Mouse (Mus musculus) bone marrow, adult 2 months (tissue): Measurements from ENCODE around the gene Cep128.

ENCODE experiments used
- CTCF ChIP-seq: fragments of 200-500 bp; IDR thresholded peaks from 2 replicates; pipeline ENCODE4 v1.5.1; 2011; ENCODE audit warnings: low read length, control low read depth; ENCODE audit not compliant: control insufficient read depth, insufficient read depth
- POLR2A ChIP-seq: fragments of 200-500 bp; IDR thresholded peaks from 2 replicates; pipeline ENCODE4 v1.6.1; 2011; ENCODE audit warnings: low read depth, mild to moderate bottlenecking, control low read depth, low read length, borderline replicate concordance; ENCODE audit not compliant: control insufficient read depth

DNA sequence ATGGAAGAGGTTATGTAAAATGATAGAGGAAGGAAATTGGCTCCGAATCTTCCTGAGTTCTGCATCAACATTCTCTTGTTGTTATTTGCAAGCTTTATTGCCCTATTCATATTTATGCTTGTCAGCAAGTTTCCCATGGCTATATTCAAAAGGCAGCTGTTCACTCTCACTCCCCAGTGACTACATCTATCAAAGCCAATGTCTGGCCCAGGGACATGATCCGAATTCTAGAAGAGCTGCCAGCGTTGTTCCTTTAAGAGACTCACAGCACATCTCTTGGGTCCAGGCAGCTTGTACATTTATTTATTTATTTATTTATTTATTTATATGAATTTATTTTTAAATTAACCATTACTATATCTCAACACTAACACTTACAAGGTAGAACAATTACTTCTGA lies 235.1 kb downstream of the Cep128 start:
- TF ChIP-seq CTCF: no peak
- TF ChIP-seq POLR2A: no peak
